Mouse (Mus musculus): ENCODE data around the gene Nab2.

Gene Nab2

DNA sequence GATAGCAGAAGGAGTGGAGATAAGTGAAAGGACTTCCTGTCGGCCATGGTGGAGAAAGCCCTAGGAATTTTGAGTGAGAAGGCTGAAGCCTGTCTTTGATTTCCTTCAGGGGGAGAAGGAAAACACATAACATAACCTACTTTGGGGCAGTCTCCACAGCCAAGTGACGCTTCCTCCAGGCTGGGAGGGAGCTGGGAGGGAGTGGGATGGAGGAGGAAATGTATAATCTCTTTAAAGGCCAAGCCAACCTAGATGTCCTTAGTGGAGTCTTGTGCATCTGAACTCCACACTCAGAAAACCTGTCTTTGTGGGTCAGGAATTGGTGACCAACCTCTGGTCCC is 53.4 kb downstream of the Nab2 start:
- DNase-seq (ENCODE audit: low spot score in 2 of 2), result no peak

DNA sequence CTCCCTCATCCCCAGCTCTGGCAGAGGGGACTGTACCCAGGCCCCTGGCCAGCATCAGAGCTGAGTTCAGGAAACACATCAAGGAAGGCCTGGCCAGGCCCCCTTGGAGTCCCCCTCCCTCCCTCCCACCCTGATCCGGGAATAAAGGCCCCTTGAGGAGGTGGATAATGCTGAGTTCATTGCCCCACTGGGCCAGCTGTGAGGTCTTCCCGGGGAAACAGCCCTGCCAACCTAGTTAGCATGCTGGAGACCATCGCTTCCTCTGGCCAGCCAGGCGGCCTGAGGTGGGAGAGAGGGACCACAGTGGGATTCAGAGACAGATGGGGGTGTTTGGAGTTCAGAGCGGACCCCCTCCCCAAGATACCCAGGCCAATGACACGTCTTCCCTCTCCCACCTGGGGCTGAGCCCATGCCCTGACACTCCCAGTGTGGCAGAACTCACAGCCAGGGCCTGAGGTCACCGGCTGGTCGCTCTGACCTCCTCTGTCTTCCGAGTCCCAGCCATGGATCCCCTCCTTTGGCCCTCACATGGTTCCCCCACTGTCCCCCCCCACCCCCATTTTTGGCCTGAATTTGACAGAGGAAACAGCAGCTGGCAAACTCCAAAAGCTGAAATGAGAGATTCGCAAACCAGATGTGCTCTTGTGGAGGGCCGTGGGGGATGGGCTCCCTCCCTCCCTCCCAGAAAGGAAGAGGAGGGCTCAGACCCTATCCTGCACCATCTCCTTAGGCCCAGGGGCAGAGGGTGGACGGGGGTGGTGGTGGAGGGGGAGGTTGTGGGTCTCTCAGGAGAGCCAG is 53.9 kb downstream of the Nab2 start:
- no peak for DNase-seq (ENCODE audit: low spot score in 2 of 2)

DNA sequence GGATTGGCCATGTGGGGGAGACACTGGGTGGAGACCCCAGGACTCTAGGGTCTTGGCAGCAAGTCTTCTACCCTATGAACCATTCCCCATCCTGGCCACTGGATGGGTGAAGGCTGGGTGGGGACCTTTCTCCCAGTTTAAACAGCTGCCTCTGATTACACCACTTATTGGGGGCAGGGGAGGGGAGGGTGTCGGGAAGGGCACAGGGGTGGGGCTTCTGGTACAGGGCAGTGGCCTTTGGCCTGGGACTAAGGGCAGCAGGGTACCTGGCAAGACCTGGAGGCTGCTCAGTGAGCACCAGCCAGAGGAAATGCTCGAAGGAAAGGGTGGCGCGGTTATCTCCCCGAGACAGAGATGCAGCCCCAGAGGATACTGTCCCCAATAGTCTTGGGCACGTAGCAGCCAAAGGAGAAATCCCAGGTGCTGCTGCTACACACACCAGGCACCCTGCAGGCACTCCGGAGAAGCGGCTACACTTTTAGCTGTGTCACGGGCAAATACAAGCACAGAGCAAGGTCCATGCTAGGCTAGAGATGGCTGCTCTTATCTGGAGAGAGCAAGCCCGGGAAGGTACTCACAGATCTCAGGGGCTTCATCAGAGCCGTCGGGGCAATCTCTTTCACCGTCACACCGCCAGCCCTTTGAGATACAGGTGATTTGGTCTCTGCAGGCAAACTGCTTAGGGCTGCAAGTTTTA is 56.1 kb downstream of the Nab2 start:
- no peak for DNase-seq (ENCODE audit: low spot score in 2 of 2)
